Mouse (Mus musculus): ENCODE results near the gene Fam160a1. TPM values are rescaled to one million over a fixed set of nuclear protein-coding genes. Genes with fewer than 3 reads are reported as not detected.

Gene Fam160a1
- polyA plus RNA-seq, 1 experiment from 2014 or later = 0.64 TPM

- no peaks in the 10 kb centered on the region for H3K9me3 ChIP-seq
- H3K4me3 ChIP-seq = no peak overlapping the region
- 0 out of 2 replicates have a peak, but pooled peaks cover 8% of the 10 kb centered on the region for H3K4me1 ChIP-seq (replicated peaks)
- WGBS = 99% methylated on average over 4 of the region's 4 CpGs
- peaks cover 5% of the 10 kb centered on the region; the same call in 1 of the 2 replicates for H3K36me3 ChIP-seq
- no peak overlapping the region for H3K27ac ChIP-seq
- no peaks in the 10 kb centered on the region for H3K27me3 ChIP-seq (ENCODE audit: insufficient read depth, poor library complexity, severe bottlenecking)
- no peak for DNase-seq (ENCODE audit: low spot score)
These were observed 187.1 kb downstream of the Fam160a1 start for GRCm38 (mm10) chr3:85629895-85630510.

GRCm38 (mm10) chr3:85619751-85620150, 197.3 kb downstream of the Fam160a1 start:
- DNase-seq (ENCODE audit: low spot score) = no peak
- Histone ChIP-seq H3K4me1 (replicated peaks) (no peaks in the 10 kb centered on the region), H3K4me3 (no peak overlapping the region), H3K9me3 (no peaks in the 10 kb centered on the region), H3K36me3 (peaks cover 47% of the 10 kb centered on the region), H3K27me3 (ENCODE audit: insufficient read depth, poor library complexity, severe bottlenecking) (no peaks in the 10 kb centered on the region), H3K27ac (no peak overlapping the region)
- 95% methylated on average over 1 of the region's 1 CpGs for WGBS

- Histone ChIP-seq H3K36me3 (peaks cover 47% of the 10 kb centered on the region), H3K27ac (no peak overlapping the region), H3K4me3 (no peak overlapping the region), H3K9me3 (no peaks in the 10 kb centered on the region), H3K27me3 (ENCODE audit: insufficient read depth, poor library complexity, severe bottlenecking) (no peaks in the 10 kb centered on the region), H3K4me1 (replicated peaks) (no peaks in the 10 kb centered on the region)
- WGBS = 83% methylated on average over 5 of the region's 5 CpGs
- DNase-seq (ENCODE audit: low spot score) = no peak
These were observed 197.7 kb downstream of the Fam160a1 start for GRCm38 (mm10) chr3:85619345-85619744.

GRCm38 (mm10) chr3:85618885-85619284, 198.2 kb downstream of the Fam160a1 start:
- Histone ChIP-seq H3K4me1 (replicated peaks) (no peaks in the 10 kb centered on the region), H3K4me3 (no peak overlapping the region), H3K27ac (no peak overlapping the region), H3K9me3 (no peaks in the 10 kb centered on the region), H3K36me3 (peaks cover 47% of the 10 kb centered on the region), H3K27me3 (ENCODE audit: insufficient read depth, poor library complexity, severe bottlenecking) (no peaks in the 10 kb centered on the region)
- DNase-seq (ENCODE audit: low spot score) = no peak
- WGBS = 82% methylated on average over 6 of the region's 6 CpGs

GRCm38 (mm10) chr3:85616389-85616788, 200.7 kb downstream of the Fam160a1 start:
- Histone ChIP-seq H3K27ac (no peak overlapping the region), H3K27me3 (ENCODE audit: insufficient read depth, poor library complexity, severe bottlenecking) (no peaks in the 10 kb centered on the region), H3K4me1 (replicated peaks) (no peaks in the 10 kb centered on the region), H3K36me3 (peaks cover 53% of the 10 kb centered on the region), H3K9me3 (no peaks in the 10 kb centered on the region), H3K4me3 (no peak overlapping the region)
- 86% methylated on average over 1 of the region's 1 CpGs for WGBS
- DNase-seq (ENCODE audit: low spot score) = no peak

Other genes starting within 250 kb of the Fam160a1 start
- 23.2 and 26.3 TPM in 2 replicates for gene Gatb, start 243.2 kb downstream of the Fam160a1 start, polyA plus RNA-seq (2016; fragmentation: Nextera tagmentation; extraction: Ambion mirVana)
- gene Glt28d2, start 70.2 kb upstream of the Fam160a1 start, polyA plus RNA-seq (2016; fragmentation: Nextera tagmentation; extraction: Ambion mirVana) = 0.07 and 0.51 TPM in 2 replicates
- 1.4 and 1.6 TPM in 2 replicates for gene Gm37240, start 70.2 kb upstream of the Fam160a1 start, polyA plus RNA-seq (2016; fragmentation: Nextera tagmentation; extraction: Ambion mirVana)
- gene Sh3d19, start 153.8 kb upstream of the Fam160a1 start, polyA plus RNA-seq (2016; fragmentation: Nextera tagmentation; extraction: Ambion mirVana) = 7.9 and 9.0 TPM in 2 replicates
- gene Prss48, start 185.2 kb upstream of the Fam160a1 start, polyA plus RNA-seq (2016; fragmentation: Nextera tagmentation; extraction: Ambion mirVana) = not detected in 2 replicates

Measured in hindbrain, embryonic 10.5 days (tissue).